Mouse (Mus musculus) myocyte (in vitro differentiated cells): ENCODE measurements at regions not wholly inside any gene's neighbourhood (a gene's known extent, or its start where the extent isn't known, plus 50 kb on each side); places are given as distances from the start of the nearest gene placed in this dataset.

ENCODE experiments used
- H3K27me3 ChIP-seq: one replicate; pipeline ENCODE4 v1.6.1; 2011; ENCODE audit not compliant: control insufficient read depth, insufficient read depth, insufficient read length
- H3K36me3 ChIP-seq: one replicate; pipeline ENCODE4 v1.6.1; 2011; ENCODE audit not compliant: control insufficient read depth, insufficient read depth
- H3K4me2 ChIP-seq: one replicate; pipeline ENCODE4 v1.6.1; 2011; ENCODE audit warnings: low read depth, control low read depth
- H3K4me3 ChIP-seq: one replicate; pipeline ENCODE4 v1.5.1; 2011; ENCODE audit warnings: mild to moderate bottlenecking, control low read depth, moderate library complexity
- H3K79me2 ChIP-seq: one replicate; pipeline ENCODE4 v1.6.1; 2011; ENCODE audit not compliant: control insufficient read depth, insufficient read depth
- H3ac ChIP-seq: one replicate; pipeline ENCODE4 v1.6.1; 2011; ENCODE audit not compliant: control insufficient read depth, insufficient read length
- CEBPB ChIP-seq: IDR thresholded peaks from 2 replicates; pipeline ENCODE4 v1.6.1; 2011; ENCODE audit warnings: mild to moderate bottlenecking, moderate library complexity; ENCODE audit not compliant: poor library complexity, insufficient read depth, severe bottlenecking
- E2F4 ChIP-seq: IDR thresholded peaks from one replicate; pipeline ENCODE4 v1.6.1; 2011; ENCODE audit warnings: mild to moderate bottlenecking, control low read depth, moderate library complexity; ENCODE audit not compliant: insufficient read depth
- MAX ChIP-seq: IDR thresholded peaks from one replicate; pipeline ENCODE4 v1.6.1; 2011; ENCODE audit warnings: low read depth, mild to moderate bottlenecking, control low read depth
- MYOG ChIP-seq, 3 experiments: IDR thresholded peaks; one replicate each; pipeline ENCODE4 v1.6.1; 2011; ENCODE audit warnings: control low read depth in 2 of 3, low read depth in 2 of 3, mild to moderate bottlenecking in 2 of 3; ENCODE audit not compliant: insufficient read length in 2 of 3, control insufficient read depth in 1 of 3, insufficient read depth in 1 of 3
- POLR2AphosphoS2 ChIP-seq: IDR thresholded peaks from one replicate; pipeline ENCODE4 v1.6.1; 2011; ENCODE audit warnings: low read depth, control low read depth; ENCODE audit not compliant: insufficient read length
- REST ChIP-seq: IDR thresholded peaks from one replicate; pipeline ENCODE4 v1.6.1; 2011; ENCODE audit warnings: mild to moderate bottlenecking, control low read depth, moderate library complexity; ENCODE audit not compliant: insufficient read depth, insufficient read length
- SRF ChIP-seq: IDR thresholded peaks from one replicate; pipeline ENCODE4 v1.6.1; 2011; ENCODE audit warnings: low read depth; ENCODE audit not compliant: control insufficient read depth, insufficient read length
- TCF12 ChIP-seq: IDR thresholded peaks from one replicate; pipeline ENCODE4 v1.6.1; 2011; ENCODE audit warnings: mild to moderate bottlenecking, control low read depth; ENCODE audit not compliant: poor library complexity, insufficient read depth, severe bottlenecking

DNA sequence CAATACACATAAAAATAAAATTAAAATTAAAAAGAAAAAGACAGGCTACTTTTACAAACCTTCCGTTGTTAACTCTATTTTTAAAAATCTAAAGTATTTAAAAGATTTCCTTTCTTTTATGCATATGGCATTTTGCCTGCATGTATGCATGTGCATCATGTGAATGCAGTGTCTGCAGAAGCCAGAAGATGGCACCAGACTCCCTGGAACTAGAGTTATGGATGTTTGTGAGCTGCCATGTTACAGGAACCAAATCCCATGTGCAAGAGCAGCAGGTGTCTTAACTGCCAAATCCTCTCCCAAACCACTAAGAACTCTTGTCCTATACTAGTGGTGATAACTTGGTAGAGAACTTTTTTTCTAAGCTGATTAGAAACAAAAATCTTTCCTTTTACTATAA lies 60.1 kb upstream of the Abcb5 start:
- Histone ChIP-seq H3K79me2 (no peaks in the 10 kb centered on the region), H3K27me3 (no peaks in the 10 kb centered on the region), H3K4me2 (no peak overlapping the region), H3K36me3 (no peaks in the 10 kb centered on the region), H3ac (no peak overlapping the region), H3K4me3 (no peak overlapping the region)
- TF ChIP-seq MYOG (IDR thresholded peaks at IDR 0.05; ENCODE audit: control insufficient read depth in 1 of 3, insufficient read depth in 1 of 3, insufficient read length in 2 of 3, low read depth in 2 of 3) (no peak), E2F4 (no peak), TCF12 (no peak), REST (no peak)

DNA sequence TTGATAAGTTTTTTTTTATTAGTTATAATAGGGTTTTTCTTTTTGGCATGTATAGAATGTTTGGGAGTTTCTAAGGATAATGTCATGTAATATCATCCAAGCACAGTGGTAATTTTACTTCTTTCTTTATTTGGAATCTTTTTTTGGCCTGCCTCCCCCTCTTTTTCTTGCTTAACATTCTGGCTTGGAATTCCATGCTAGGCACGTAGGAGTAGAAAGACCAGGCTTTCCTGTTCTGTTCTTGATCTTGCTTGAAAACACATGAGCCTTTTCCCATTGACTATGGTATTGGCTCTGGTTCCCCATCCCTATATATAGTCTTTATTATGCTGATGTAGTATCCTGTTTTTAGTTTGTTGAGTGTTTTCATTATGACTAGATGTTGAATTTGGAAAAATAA lies 57.8 kb upstream of the Abcb5 start:
- H3K4me2 ChIP-seq: no peak overlapping the region
- no peak overlapping the region for H3K4me3 ChIP-seq
- H3K36me3 ChIP-seq: no peaks in the 10 kb centered on the region
- H3K79me2 ChIP-seq: no peaks in the 10 kb centered on the region
- no peaks in the 10 kb centered on the region for H3K27me3 ChIP-seq
- H3ac ChIP-seq: no peak overlapping the region
- TF ChIP-seq POLR2AphosphoS2 (no peak), CEBPB (no peak), SRF (no peak), REST (no peak), MAX (no peak)
